Mouse (Mus musculus) CD8-positive naive resting alpha-beta T cell, adult 2 months (primary cell): ENCODE data around the gene Baz1b.

Source experiments
- DNase-seq, 2 experiments: peaks; one replicate each; pipeline ENCODE4 v3.0.0; 2022; ENCODE audit warnings: low read depth in 2 of 2, low spot score in 2 of 2

The Baz1b gene

DNA sequence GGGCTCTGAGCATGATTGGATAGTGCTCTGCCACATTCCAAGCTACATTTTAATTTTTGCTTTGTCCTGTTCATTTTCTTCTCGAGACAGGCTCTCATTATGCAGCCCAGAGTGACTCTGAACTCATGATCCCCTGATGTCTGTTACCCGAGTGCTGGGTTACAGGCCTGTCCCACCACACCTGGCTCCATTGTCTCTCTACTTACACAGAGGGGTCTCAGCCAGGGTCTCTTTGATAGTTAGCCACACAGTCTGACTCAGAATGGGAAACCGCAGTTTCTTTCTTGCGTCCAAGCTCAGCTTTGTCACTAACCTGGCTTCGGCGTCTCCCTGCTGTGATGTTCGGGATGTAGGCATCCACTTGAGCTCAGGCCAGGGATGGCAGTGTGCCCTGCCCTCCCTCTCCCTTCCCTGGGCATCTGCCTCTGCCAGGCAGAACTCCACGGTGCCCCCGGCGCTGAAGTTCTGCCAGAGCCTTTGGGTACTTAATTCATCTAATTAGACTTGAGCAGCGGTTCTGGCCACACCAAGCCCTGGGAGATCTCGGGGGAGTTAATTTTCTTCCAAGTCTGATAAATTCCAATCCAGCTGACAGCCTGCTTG lies 84.6 kb downstream of the Baz1b start:
- DNase-seq, result no peak

DNA sequence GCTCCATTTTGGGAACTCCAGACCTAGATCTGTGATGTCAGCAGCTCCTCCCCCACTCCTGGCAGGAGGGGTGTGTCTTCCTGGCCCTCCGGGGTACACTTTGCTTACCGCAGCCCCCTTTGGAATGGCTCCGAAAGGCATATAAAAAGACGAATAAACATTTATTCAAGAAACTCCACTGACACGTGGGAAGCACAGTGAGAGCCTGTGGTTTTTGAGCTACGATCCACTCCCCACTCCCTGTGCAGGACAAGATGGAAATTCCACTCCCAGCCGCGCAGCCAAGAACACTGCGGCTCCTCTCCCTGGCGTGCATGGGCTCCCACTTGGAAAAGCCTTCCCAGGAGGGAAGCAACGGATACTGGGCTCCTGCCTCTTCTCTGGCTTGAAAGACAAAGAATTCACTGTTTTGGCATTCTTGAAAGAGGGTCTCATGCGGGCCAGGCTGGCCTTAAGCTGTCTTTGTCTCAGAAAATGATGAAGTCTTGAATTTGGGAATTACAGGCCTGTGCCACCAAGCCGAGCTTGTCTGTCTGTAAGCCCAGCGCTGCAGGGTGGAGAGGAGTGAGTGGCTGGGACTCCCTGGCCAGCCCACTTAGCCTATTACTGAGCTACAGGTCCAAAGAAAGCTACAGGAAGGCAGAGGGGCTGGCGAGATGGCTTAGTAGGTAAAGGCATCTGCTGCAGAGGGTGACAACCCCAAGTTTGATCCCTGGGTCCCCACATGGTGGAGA lies 87.8 kb downstream of the Baz1b start:
- no peak for DNase-seq

DNA sequence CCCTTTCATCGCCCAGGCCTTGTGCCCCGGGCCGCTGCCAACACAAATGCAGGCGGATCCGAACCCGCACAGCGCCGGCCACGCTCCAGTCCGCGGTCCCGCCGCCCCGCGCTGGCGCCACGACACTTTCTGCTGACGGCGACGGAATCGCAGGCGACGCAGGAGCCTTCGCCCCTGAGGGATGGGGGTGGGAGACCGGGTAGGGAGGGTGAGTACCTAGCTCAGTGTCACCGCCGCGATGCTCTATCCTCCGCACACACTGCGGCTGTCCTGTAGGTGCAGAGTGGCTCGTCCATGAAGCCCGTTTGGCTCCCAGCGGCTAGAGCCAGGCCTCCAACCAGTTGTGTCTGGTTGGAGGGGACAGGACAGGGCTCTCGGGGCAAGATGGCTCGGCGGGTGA lies 89.5 kb downstream of the Baz1b start:
- DNase-seq, result no peak

DNA sequence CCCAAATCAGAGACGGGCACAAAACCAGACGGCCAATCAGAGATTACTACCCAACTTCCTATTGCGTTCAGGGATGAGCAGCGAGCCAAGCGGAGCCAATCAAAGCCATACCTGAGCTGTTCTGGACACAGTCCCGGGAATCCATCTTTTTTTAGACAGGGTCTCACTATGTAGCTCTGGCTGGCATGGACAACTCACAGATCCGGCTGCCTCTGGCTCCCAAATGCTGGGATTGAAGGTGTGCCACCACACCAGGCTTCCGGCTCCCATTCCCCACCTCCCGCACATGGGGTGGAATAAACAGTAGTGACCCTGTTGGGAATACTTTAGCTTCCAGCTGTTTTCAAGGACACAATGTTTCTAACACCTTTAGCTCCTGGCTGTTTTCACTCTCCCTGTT lies 93.2 kb downstream of the Baz1b start:
- no peak for DNase-seq

DNA sequence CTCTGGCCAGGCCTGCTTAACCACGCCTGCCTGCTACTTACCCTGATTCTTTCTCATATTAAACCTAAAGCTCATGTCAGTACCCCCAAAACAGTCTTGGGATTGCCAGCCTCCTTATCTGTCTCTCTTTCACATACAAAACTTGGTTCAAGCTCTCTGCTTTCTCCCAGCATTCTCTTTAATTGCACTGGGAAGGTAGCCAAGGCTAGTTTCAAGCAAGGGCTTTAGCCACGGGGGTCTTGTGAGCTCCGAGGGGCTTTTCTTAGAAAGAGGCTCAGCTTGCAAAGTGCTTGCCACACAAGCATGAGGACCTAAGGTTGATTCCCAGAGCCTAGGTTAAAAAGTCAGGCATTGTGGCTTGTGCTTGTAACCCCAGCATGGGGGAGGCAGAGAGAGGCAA lies 98.1 kb downstream of the Baz1b start:
- no peak for DNase-seq

DNA sequence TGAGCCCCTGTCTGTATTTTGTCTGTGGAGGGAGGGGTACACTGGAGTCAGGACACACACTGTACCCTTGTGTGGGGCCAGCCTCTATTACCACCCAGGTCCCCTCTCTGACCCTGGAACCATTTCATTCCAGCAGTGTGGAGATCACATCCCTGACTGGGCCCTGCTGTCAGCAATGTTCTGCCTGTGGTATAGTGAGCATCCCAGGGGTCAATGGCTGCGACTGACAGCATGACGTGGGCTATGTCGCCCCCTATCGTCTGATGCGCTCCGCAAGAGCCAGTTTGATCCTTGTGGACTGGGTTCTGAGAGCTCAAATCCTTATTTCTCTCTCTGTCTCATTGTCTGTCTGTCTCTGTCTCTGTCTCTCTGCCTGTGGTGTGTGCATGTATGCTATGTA lies 99.1 kb downstream of the Baz1b start:
- peak; percentile 10 to 15 for DNase-seq

DNA sequence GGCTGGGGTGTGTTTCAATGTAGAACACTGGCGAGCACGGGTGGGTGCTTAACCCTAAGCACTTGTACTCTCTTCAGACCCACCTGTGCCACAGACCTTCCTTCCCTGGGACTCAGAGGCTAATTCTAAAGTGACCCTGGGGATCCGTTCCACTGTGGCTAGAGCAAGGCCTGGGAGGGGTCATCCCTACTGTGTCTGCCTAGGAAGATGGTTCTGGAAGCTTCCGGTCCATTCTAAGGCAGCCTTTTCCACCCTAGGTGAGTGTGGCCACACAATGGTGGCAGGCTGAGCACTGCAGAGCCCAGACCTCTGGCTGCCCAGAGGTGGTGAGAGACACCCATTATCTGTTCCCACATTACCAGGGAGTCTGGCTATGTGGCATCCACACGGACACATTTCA lies 99.9 kb downstream of the Baz1b start:
- no peak for DNase-seq

DNA sequence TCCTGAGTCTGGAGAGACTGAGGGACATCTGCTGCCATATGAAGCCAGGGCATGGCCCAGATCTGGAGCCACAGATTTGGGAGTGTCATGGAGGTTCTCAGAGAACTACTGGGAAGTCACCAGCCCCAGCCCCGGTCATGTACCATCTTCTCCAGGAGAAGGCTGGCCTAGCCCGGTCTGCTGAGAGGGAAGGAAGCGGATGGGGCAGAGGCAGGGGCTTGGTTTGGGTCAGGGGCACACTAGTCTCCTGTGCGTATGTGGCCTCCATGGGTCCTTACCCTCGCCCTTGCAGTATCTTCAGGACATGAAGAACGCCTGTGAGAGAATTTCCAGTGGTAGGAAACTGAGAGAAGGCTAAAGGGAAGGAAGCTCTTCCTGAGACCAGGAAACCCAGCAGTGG lies 103.6 kb downstream of the Baz1b start:
- DNase-seq, result no peak

DNA sequence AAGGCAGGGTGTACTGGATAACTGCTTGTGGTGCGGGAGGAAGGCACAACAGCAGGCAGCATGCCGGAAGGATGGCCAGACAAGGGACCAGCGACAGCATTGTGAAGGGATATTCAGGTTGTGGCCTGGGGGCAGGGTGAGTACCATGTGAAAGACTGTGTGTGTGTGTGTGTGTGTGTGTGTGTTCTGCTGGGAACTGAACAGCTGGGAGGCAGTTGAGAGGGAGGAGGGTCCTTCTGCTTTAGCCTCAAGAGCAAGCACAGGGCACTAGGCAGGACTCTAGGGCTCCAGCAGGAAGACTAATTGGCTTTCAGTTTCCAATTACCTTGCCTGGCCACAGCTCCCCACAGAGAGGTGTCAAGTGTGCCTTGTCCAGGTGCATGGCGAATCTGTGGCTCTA lies 104.1 kb downstream of the Baz1b start:
- no peak for DNase-seq

DNA sequence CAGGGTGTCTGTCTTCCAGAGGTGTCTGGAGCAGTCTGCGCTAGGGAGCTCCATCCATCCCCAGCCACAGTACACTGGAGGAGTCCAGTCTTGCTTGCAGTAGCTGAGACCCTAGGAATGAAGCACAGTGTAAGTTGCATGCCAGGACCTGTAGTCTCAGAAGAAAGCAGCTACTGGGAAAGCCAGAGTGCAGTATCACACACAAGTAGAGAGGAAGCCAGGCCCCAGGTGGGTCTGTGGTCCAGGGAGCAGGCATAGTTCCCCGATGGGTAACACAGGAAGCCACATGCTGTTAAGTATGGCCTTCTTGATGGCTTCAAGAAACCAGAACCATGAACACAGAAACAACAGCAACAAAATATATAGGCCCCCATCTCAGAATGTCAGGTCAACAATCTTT lies 104.9 kb downstream of the Baz1b start:
- no peak for DNase-seq
